ENCODE assay signal across 11 mouse cellular contexts in the genomic region with DNA sequence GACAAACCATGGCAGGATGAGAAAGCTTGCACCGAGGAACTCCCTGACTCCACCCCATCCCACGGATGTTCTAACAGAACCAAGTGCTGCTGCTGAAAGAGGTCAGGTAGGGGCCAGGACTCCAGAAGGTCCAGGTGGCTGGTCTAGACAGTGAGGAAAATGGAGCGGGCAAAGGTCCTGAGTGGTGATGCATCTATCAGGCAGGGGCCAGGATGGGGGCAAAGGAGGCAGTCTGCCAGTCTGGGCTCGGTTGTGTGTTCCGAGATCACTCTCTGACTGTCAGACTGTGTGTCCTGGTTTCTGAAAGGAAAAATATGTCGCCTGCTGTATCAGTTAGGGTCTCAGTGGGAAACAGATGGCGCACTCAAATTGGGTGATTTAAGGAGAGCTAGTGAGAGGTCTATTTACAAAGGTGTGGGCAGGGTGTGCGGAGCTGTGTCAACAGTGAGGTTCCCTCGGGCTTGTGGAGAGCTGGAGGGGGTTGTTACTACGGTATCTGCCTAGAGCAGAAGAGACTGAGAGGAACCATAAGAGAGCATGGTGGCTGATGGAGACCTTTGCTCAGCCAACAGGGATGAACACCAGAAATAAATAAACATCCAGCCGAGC.
A peak's percentile ranks its signal among the peaks of the same experiment; 100 is the strongest.
DNase-seq lines count a peak whose midpoint lies in the region; ATAC-seq and TF ChIP-seq lines count a peak whose summit lies in the region.
"Had no signal": no experiment of that assay in that cellular context is flagged by ENCODE, and none has a peak within 500 bp of the region (broad histone marks: within the 10 kb centered on the region; RNA-seq: fewer than 3 reads in every experiment).

No protein-coding gene starts in this region.

- WGBS in intestine, embryonic 14.5 days = 23% methylated on average over 11 of the region's 11 CpGs
- 12% methylated on average over 11 of the region's 11 CpGs for WGBS in intestine, postnatal 0 days
- 33% methylated on average over 11 of the region's 11 CpGs for WGBS in neural tube, embryonic 12.5 days
- 38% methylated on average over 11 of the region's 11 CpGs for WGBS in forebrain, postnatal 0 days
- 15% methylated on average over 11 of the region's 11 CpGs for WGBS in stomach, embryonic 15.5 days

- TF ChIP-seq CTCF in intestine, postnatal 0 days (IDR thresholded peaks at IDR 0.05; ENCODE audit: low read depth) = no peak
- no peak for TF ChIP-seq CTCF in forebrain, postnatal 0 days (IDR thresholded peaks at IDR 0.05; ENCODE audit: low read depth)

- H3K27me3 ChIP-seq in intestine, embryonic 14.5 days (replicated peaks; ENCODE audit: control insufficient read depth, insufficient read depth, low read length) = no peaks in the 10 kb centered on the region
- no peaks in the 10 kb centered on the region for H3K27me3 ChIP-seq in intestine, postnatal 0 days (replicated peaks; ENCODE audit: control insufficient read depth, insufficient read depth, low read length)
- no peaks in the 10 kb centered on the region for H3K27me3 ChIP-seq in neural tube, embryonic 12.5 days (replicated peaks)
- no peaks in the 10 kb centered on the region for H3K27me3 ChIP-seq in forebrain, postnatal 0 days (ENCODE audit: insufficient read depth, low read length)
- H3K27me3 ChIP-seq in stomach, embryonic 15.5 days (replicated peaks) = no peaks in the 10 kb centered on the region

- no peak overlapping the region for H3K4me2 ChIP-seq in intestine, embryonic 14.5 days (ENCODE audit: low read length)
- H3K4me2 ChIP-seq in intestine, postnatal 0 days (replicated peaks; ENCODE audit: low read depth) = no peak overlapping the region
- H3K4me2 ChIP-seq in neural tube, embryonic 12.5 days (replicated peaks) = peak overlapping the region; percentile 14; the same call in 1 of the 2 replicates
- H3K4me2 ChIP-seq in forebrain, postnatal 0 days (ENCODE audit: low read depth) = no peak overlapping the region
- no peak overlapping the region for H3K4me2 ChIP-seq in stomach, embryonic 15.5 days
- H3K4me2 ChIP-seq: lung, embryonic 14.5 days; midbrain, embryonic 11.5 days had no signal

- no peak overlapping the region for H3K4me3 ChIP-seq in intestine, embryonic 14.5 days (ENCODE audit: low read depth, low read length)
- no peak overlapping the region for H3K4me3 ChIP-seq in intestine, postnatal 0 days (ENCODE audit: low read depth, low read length)
- no peak overlapping the region for H3K4me3 ChIP-seq in neural tube, embryonic 12.5 days
- H3K4me3 ChIP-seq in forebrain, postnatal 0 days (ENCODE audit: low read depth, low read length) = no peak overlapping the region
- no peak overlapping the region for H3K4me3 ChIP-seq in stomach, embryonic 15.5 days (replicated peaks)

- no peaks in the 10 kb centered on the region for H3K36me3 ChIP-seq in intestine, embryonic 14.5 days (ENCODE audit: control insufficient read depth, insufficient read depth, low read length)
- H3K36me3 ChIP-seq in intestine, postnatal 0 days (ENCODE audit: control insufficient read depth, insufficient read depth) = no peaks in the 10 kb centered on the region
- H3K36me3 ChIP-seq in neural tube, embryonic 12.5 days = no peaks in the 10 kb centered on the region
- H3K36me3 ChIP-seq in forebrain, postnatal 0 days (ENCODE audit: insufficient read depth) = no peaks in the 10 kb centered on the region
- no peaks in the 10 kb centered on the region for H3K36me3 ChIP-seq in stomach, embryonic 15.5 days

- no peak overlapping the region for H3K9ac ChIP-seq in intestine, embryonic 14.5 days (ENCODE audit: low read length)
- no peak overlapping the region for H3K9ac ChIP-seq in intestine, postnatal 0 days (ENCODE audit: low read depth, low read length)
- H3K9ac ChIP-seq in neural tube, embryonic 12.5 days = no peak overlapping the region
- H3K9ac ChIP-seq in forebrain, postnatal 0 days = no peak overlapping the region
- H3K9ac ChIP-seq in stomach, embryonic 15.5 days = no peak overlapping the region
- H3K9ac ChIP-seq: lung, embryonic 14.5 days had no signal

- no peaks in the 10 kb centered on the region for H3K9me3 ChIP-seq in intestine, embryonic 14.5 days (ENCODE audit: control insufficient read depth, low read length)
- no peaks in the 10 kb centered on the region for H3K9me3 ChIP-seq in intestine, postnatal 0 days (ENCODE audit: control insufficient read depth)
- H3K9me3 ChIP-seq in neural tube, embryonic 12.5 days = no peaks in the 10 kb centered on the region
- no peaks in the 10 kb centered on the region for H3K9me3 ChIP-seq in forebrain, postnatal 0 days (ENCODE audit: low read length)
- no peaks in the 10 kb centered on the region for H3K9me3 ChIP-seq in stomach, embryonic 15.5 days

- 0 out of 2 replicates have a peak, but pooled peaks have one; percentile 19 for ATAC-seq in intestine, embryonic 14.5 days (replicated peaks; ENCODE audit: low FRiP score, low TSS enrichment, low read depth)
- no peak for ATAC-seq in intestine, postnatal 0 days
- ATAC-seq in neural tube, embryonic 12.5 days (ENCODE audit: low FRiP score, low read depth) = no peak
- peak; percentile 76 for ATAC-seq in forebrain, postnatal 0 days
- ATAC-seq in stomach, embryonic 15.5 days (ENCODE audit: insufficient read depth, low FRiP score, low read depth) = peak; percentile 72; the same call in 1 of the 2 replicates

- no peak overlapping the region for H3K27ac ChIP-seq in intestine, embryonic 14.5 days (ENCODE audit: low read depth)
- no peak overlapping the region for H3K27ac ChIP-seq in intestine, postnatal 0 days (ENCODE audit: low read depth, low read length)
- no peak overlapping the region for H3K27ac ChIP-seq in neural tube, embryonic 12.5 days
- H3K27ac ChIP-seq in forebrain, postnatal 0 days (ENCODE audit: low read depth, low read length) = no peak overlapping the region
- H3K27ac ChIP-seq in stomach, embryonic 15.5 days = no peak overlapping the region

- H3K4me1 ChIP-seq in intestine, embryonic 14.5 days (replicated peaks; ENCODE audit: control insufficient read depth, insufficient read depth, low read length) = peaks cover 4% of the 10 kb centered on the region; the same call in 1 of the 2 replicates
- no peaks in the 10 kb centered on the region for H3K4me1 ChIP-seq in intestine, postnatal 0 days (replicated peaks; ENCODE audit: control insufficient read depth, insufficient read depth, low read length)
- H3K4me1 ChIP-seq in neural tube, embryonic 12.5 days = peaks cover 31% of the 10 kb centered on the region
- peaks cover 17% of the 10 kb centered on the region; the same call in 1 of the 2 replicates for H3K4me1 ChIP-seq in forebrain, postnatal 0 days (ENCODE audit: insufficient read depth)
- peaks cover 5% of the 10 kb centered on the region; the same call in 1 of the 2 replicates for H3K4me1 ChIP-seq in stomach, embryonic 15.5 days

- no peak for DNase-seq in intestine, embryonic 14.5 days (ENCODE audit: low spot score)
- no peak for DNase-seq in neural tube, embryonic 10.5 days (ENCODE audit: extremely low spot score, low spot score)
- peak; percentile 39 for DNase-seq in forebrain, postnatal 0 days
- DNase-seq in kidney, postnatal 25 days = no peak
- DNase-seq: gastrocnemius, postnatal 25 days; kidney, adult 18-20 months; lung, embryonic 14.5 days had no signal

Comparison
In these comparisons a context has a peak if more than half of its experiments do, and no peak if none do; other contexts are left out.
1. ATAC-seq: peak in intestine, embryonic 14.5 days (single experiment), forebrain, postnatal 0 days (single experiment) and stomach, embryonic 15.5 days (single experiment); none in intestine, postnatal 0 days (single experiment) and neural tube, embryonic 12.5 days (single experiment).